Mouse (Mus musculus): Measurements from ENCODE around the gene Kif2a.

Gene Kif2a

DNA sequence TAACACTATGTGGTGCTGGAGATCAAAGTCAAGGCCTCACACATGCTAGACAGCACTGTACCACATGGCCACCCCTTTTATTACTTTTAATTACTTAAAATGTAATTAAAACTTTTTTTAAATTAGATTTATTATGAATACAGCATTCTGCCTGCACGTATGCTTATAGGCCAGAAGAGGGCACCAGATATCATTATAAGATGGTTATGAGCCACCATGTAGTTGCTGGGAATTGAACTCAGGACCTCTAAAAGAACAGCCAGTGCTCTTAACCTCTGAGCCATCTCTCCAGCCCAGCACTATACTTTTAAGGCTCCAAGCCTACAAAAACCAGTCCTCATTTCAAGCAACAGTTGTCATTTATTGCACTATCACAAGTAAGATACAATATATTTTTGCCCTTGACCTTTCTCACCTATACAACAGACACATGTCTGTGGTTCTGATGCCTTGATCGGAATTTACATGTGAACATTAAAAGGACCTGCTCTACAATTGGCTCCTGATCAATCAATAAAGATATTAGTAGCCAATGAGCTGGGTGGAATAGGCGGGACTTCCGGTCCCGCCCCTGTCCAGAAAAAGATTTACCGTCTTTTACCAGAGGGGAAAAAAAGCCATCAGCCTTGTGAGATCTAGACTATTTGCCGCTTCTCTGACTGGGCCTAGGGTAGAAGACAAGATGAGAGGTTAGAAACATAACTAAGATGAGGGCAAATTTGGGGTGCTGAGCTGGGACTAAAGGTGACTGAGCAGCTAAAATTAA, 80.5 kb downstream of the Kif2a start:
- in situ Hi-C loops (cut with MboI; ENCODE audit: unreplicated experiment in 2 of 2) = loop anchor here (5.0 to 25.0 kb wide), 8 partner anchors 81 to 1221 kb away; partner anchors contain the start of genes Ercc8 (in 2 of the 2), Ndufaf2 (in 2 of the 2), Smim15 (in 2 of the 2) and Kif2a (in 1 of the 2)

DNA sequence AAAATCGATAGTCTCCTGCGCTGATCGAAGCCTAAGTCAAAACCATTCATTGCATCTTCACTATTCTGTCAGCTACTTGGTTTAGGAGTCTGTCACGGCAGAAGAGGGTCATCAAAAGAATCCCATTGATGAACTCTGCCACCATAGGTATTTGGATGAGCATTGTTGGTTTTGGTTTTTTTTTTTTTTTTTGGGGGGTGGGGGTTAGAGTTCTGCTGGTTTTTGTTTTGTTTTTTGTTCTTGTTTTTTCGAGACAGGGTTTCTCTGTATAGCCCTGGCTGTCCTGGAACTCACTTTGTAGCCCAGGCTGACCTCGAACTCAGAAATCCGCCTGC, 84.8 kb downstream of the Kif2a start:
- in situ Hi-C loops (cut with MboI; ENCODE audit: unreplicated experiment in 2 of 2) = loop anchor here (25.0 kb wide), 3 partner anchors 950 to 1225 kb away; partner anchors contain the start of genes Ercc8 (in 1 of the 2), Ndufaf2 (in 1 of the 2) and Smim15 (in 1 of the 2)

DNA sequence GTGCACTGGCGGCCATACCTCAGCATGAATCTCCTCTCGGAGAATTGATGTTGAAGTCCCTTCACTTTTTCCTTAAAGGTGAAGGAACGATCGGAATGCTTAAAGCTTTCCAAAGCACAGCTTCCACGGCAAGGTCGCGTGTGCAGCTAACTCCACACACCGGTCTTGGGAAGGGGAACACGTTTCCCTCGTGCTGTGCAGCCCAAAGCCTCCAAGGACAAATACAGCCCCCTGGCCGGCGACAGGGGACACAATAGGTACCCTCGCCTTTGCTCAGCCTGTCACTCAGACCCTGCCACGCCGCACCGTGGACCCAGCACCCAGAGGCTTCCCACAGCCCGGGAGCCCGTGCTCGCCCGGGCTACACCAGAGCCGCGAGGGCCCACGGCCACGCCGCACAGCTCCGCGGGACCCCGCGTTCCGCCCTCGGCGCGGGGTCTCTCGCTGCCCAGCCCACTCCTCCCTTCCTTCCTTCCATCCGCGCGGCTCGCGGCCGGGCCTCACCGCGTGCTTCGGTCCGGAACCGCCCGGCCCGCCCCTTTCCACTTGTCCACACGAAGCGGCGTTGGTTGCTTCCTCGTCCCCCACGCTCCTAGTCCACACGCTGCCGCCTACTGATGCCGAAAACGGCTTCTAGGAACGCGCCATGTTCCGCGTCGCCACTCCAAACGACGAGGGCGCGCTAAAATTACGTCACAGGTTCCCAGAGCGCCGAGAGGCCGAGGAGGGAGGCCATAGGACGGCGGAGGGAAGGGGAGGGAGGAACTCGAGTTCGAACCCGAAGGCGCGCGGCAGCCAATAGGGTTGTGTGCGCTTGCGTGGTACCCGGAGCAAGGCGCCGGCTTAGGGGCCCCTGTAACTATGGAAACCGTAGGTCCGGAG, 85.4 kb downstream of the Kif2a start, which contains the start of gene Ipo11:
Ipo11 (minus strand) TSS at position 703 of the 882 bp plus-strand sequence.
- in situ Hi-C loops (cut with MboI; ENCODE audit: unreplicated experiment in 2 of 2) = loop anchor here (25.0 kb wide), 3 partner anchors 951 to 1226 kb away; partner anchors contain the start of genes Ercc8 (in 1 of the 2), Ndufaf2 (in 1 of the 2) and Smim15 (in 1 of the 2)

DNA sequence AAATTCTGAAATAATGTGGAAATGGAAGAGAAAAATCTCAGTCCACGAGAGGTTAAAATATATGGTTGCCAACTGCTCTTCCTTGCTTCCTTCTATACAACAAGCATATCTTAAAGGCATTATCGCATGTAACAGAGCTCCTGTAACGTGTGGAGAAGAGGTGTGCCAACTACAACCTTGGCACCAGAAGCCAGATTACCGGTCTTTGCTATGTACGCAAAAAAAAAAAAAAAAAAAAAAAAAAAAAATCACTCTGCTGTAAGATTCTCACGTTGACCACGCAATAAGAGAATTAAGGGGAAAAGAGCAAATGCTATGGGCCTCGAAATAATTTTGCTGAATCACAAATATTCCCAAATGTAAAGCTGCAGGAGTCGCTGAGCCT, 86.1 kb downstream of the Kif2a start:
- in situ Hi-C loops (cut with MboI; ENCODE audit: unreplicated experiment in 2 of 2) = loop anchor here (25.0 kb wide), 3 partner anchors 951 to 1226 kb away; partner anchors contain the start of genes Ercc8 (in 1 of the 2), Ndufaf2 (in 1 of the 2) and Smim15 (in 1 of the 2)

DNA sequence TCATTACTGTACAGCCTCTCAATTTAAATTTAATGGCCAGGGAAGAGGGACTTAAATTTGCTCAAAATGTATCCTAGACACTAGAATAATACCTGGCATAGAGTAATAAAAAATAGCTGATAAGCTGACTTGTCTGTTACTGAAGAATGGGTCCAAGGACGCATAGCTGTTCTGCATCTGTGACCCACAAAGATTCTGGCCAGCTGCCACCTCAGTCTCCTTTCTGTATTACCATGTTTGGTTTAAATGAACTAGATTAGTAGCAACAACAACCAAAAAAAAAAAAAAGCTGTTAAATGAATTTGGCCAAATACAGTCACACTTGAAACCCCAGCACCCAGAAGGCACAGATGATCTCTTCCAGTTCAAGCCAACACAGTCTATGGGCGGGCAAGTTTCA, 92.7 kb downstream of the Kif2a start:
- in situ Hi-C loops (cut with MboI; ENCODE audit: unreplicated experiment in 2 of 2) = loop anchor here (25.0 kb wide), 3 partner anchors 958 to 1233 kb away; partner anchors contain the start of genes Ercc8 (in 1 of the 2), Ndufaf2 (in 1 of the 2) and Smim15 (in 1 of the 2)

DNA sequence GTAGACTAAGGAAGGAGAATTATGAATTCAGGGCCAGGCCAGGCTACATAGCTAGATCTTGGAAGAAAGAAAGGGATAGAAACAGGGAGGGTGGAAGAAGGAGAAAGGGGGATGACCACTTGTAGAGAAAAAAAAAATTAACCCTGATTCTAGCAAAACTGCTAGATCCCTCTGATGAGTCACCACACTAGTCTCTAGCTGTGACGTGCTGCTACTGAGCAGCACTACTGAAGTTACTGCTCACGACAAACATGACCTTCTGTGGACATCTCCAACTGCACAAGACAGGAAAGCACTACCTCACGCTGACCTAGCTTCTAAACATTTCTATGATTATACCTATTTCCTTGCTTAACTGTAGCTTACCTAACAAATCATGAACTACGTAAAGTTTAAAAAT, 93.6 kb downstream of the Kif2a start:
- in situ Hi-C loops (cut with MboI; ENCODE audit: unreplicated experiment in 2 of 2) = loop anchor here (25.0 kb wide), 3 partner anchors 959 to 1234 kb away; partner anchors contain the start of genes Ercc8 (in 1 of the 2), Ndufaf2 (in 1 of the 2) and Smim15 (in 1 of the 2)

DNA sequence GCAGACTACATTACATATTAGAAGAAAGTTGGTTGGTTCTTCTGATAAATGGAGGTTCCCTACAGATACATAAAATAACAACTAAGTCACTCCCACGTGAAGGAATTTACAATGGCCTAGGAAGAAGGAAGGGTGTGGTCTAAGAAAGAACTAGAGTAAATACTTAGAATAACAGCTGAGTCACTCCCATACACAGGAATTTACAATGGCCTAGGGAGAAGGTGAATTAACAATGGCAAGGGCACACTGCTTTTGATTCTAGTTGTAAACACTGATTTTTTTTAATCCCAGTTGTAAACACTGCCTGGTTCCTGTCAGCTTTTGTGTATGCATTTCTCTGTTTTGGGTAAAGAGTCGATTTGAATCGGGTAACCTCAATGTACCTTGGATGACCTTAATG, 96.0 kb downstream of the Kif2a start:
- in situ Hi-C loops (cut with MboI; ENCODE audit: unreplicated experiment in 2 of 2) = loop anchor here (25.0 kb wide), 3 partner anchors 961 to 1236 kb away; partner anchors contain the start of genes Ercc8 (in 1 of the 2), Ndufaf2 (in 1 of the 2) and Smim15 (in 1 of the 2)

DNA sequence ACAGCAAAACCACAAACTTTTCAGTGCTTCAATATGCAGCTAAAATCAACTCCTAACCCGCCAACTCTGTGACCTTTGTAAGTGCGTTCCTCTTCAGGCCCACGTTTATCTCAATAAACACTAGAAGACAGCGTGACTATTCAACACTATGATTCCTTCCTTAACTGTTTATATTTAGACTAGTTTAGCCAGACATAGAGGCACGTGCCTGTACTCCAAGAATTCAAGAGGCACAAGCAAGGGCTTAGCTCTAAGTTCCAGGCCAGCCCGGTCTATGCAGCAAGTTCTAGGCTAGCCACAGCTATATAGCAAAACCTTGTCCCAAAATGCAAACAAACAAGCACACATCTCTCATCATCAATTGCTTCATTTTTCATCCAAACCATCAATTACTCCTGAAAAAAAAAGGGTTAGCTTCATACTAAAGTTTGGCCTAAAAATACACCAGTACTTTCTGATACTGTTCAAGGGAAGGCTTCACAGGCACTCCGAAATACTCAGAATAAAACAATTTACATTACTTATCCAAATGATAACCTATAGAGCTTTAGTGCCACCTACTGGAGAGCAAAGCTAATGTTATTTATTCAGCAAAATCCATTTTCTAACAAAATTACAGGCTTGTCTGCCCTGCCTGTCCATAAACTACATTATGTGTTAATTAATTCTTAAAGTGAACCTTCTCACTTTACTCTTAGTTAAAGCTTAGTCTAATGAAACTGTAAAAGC, 103.4 kb downstream of the Kif2a start:
- in situ Hi-C loops (cut with MboI; ENCODE audit: unreplicated experiment in 2 of 2) = loop anchor here (5.0 to 25.0 kb wide), 7 partner anchors 191 to 1971 kb away; partner anchors contain the start of gene Htr1a (in 2 of the 2)

DNA sequence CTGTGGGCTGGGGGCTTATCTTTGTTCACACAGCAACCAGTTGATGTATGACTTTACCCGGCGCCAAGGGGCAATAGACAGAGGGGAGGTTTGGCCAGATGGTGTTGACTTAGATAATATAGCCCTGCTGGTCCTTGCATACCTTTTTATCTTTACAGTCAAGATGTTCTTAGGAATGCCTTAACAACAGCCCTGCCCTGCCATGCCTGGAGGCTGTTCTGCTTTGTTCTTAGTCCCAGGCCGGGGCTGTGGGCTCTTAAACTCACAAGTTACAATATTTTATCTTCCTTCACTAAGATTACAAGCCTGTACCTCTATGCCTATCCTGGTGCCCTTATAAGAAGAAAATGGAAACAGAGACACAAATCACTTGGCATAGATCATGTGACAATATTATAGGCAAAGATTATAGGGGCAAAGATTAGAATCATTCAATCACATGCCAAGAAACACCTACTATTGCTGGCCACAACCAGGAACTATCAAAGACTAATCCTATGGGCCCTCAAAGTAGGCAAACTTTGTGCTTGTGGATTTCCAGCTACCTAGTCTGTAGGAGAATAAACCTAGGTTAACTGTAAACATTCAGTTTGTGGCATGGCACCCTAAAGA, 108.7 kb downstream of the Kif2a start:
- in situ Hi-C loops (cut with MboI; ENCODE audit: unreplicated experiment in 2 of 2) = loop anchor here in 1 of 2 experiments (10.0 to 25.0 kb wide), 3 partner anchors 728 to 1648 kb away; partner anchors contain the start of gene Htr1a

DNA sequence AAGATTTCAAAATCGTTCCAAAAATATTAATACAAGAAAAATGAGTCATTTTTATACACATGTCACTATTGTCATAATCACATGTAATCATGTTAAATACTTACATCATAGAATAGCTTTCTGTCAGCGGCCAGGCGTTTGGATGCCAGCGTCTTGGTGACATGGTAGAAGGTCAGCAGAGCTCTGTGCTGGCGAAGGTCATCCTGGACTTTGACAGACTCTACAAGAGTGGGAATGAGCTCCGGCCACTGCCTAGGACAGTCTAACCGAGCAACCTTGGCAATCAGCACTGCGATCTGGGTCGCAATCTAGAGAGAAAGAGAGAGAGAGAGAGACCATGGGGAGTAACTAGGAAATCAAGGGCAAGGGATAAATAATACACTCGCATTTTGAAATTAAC, 111.8 kb downstream of the Kif2a start:
- in situ Hi-C loops (cut with MboI; ENCODE audit: unreplicated experiment in 2 of 2) = loop anchor here in 1 of 2 experiments (10.0 to 25.0 kb wide), 3 partner anchors 725 to 1645 kb away; partner anchors contain the start of gene Htr1a

Measured in v-Abl transformed pro-B cells (cell line).